Mouse (Mus musculus): Measurements from ENCODE around the gene Tmem233.

- no peak for TF ChIP-seq CTCF (IDR thresholded peaks at IDR 0.05; ENCODE audit: control insufficient read depth, insufficient read depth, low read length)
- no peak for TF ChIP-seq POLR2A (IDR thresholded peaks at IDR 0.05; ENCODE audit: borderline replicate concordance, control insufficient read depth, low read depth, low read length)
Observed at GRCm38 (mm10) chr5:116022131-116022530, 60.9 kb downstream of the Tmem233 start.
